Mouse (Mus musculus): ENCODE results near the gene Ric3. TPM values are rescaled to one million over a fixed set of nuclear protein-coding genes. Genes with fewer than 3 reads are reported as not detected.

Ric3 gene
- total RNA-seq (2023): 1 to 10 TPM in 1 of 2 experiments, under 1 TPM in 1; 0.89 to 1.1 TPM

DNA sequence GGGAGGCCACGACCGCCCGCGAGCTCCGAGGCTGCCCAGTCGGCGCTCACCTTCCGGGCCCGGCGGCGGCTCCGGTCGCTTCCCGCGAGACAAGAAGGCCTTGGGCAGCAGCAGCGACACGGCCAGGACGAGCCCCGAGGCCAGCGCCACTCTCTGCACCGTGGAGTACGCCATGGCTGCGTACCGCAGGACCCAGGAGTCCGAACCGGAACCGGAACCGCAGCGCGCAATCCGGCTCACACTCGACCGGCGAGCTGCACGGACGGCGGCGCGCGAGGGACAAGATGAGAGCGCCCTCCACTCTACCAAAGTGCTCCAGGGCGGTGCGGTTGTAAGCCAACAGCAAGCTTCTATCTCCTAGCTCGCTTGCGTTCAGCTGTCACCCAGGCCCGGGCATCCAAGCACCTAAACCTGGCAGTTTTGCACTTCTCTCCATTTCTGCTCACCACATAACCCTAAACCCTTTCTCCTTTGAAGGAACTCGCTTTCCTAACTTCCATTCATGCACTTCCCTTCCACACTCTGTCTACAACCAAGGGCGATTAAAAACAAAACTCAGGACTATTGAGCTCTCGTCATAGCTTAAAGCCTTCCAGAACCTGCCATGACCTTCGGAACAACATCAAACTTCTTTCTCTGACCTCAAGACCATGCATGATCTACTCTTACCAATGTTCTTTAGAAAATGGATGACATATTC, at the start of gene Ric3:
Gene Ric3 (minus strand): TSS at position 219 of the 700 bp plus-strand sequence.

Other genes with a start within 250 kb of the Ric3 start
- not detected for gene Olfr516, start 232.8 kb downstream of the Ric3 start, total RNA-seq (2023)
- not detected for gene Olfr517, start 211.0 kb downstream of the Ric3 start, total RNA-seq (2023)
- not detected for gene Olfr518, start 198.3 kb downstream of the Ric3 start, total RNA-seq (2023)
- not detected for gene Olfr519, start 188.9 kb downstream of the Ric3 start, total RNA-seq (2023)
- under 1 TPM; 0.82 to 0.86 TPM for gene Nlrp10, start 153.2 kb downstream of the Ric3 start, total RNA-seq (2023)
- gene Eif3f, start 148.9 kb downstream of the Ric3 start, total RNA-seq (2023): 100 to 1,000 TPM; 215 to 246 TPM
- not detected for gene Tub, start 133.0 kb downstream of the Ric3 start, total RNA-seq (2023)
- 1 to 10 TPM; 4.0 to 5.4 TPM for gene Lmo1, start 91.9 kb upstream of the Ric3 start, total RNA-seq (2023)

All from monocyte, adult 59 days (primary cell).